Mouse (Mus musculus) C2C12 (cell line): ENCODE results near the gene Zfyve9.

ENCODE experiments used
- CEBPB ChIP-seq: IDR thresholded peaks from one replicate; pipeline ENCODE4 v1.6.1; 2011; ENCODE audit warnings: low read depth, mild to moderate bottlenecking, control low read depth, moderate library complexity
- CTCF ChIP-seq: IDR thresholded peaks from one replicate; pipeline ENCODE4 v1.5.1; 2011; ENCODE audit not compliant: control insufficient read depth, insufficient read depth, insufficient read length
- FOSL1 ChIP-seq: IDR thresholded peaks from one replicate; pipeline ENCODE4 v1.8.0; 2011; ENCODE audit warnings: mild to moderate bottlenecking, low read length; ENCODE audit not compliant: poor library complexity, insufficient read depth, severe bottlenecking
- MAX ChIP-seq: IDR thresholded peaks from one replicate; pipeline ENCODE4 v1.6.1; 2011; ENCODE audit warnings: mild to moderate bottlenecking, control low read depth
- MYOD1 ChIP-seq: IDR thresholded peaks from one replicate; pipeline ENCODE4 v1.6.1; 2011; ENCODE audit warnings: low read depth; ENCODE audit not compliant: control insufficient read depth, insufficient read length
- MYOG ChIP-seq: IDR thresholded peaks from one replicate; pipeline ENCODE4 v1.6.1; 2011; ENCODE audit not compliant: control insufficient read depth, insufficient read length; ENCODE audit errors: extremely low read depth
- USF1 ChIP-seq: IDR thresholded peaks from one replicate; pipeline ENCODE4 v1.6.1; 2011; ENCODE audit warnings: low read depth, mild to moderate bottlenecking, control low read depth, moderate library complexity

DNA sequence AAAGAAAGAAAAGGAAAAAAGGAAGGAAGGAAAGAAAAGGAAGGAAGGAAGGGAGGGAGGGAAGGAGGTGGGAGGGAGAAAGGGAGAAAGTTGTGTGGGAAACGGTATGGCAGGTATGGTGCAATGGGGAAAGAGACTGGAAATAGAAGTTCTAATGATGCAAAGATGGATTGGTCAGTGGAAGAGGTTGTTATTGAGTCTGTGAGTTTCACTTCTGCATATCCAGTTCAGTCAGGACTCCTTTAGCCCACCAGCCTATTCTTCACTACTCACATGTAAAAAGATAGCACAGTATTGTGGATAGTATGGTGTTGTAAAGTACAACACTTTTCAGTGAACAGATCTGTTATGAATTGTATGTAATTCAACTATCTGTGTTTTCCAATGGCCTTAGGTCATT lies 9.9 kb upstream of the Zfyve9 start:
- TF ChIP-seq MYOG (no peak), CTCF (no peak), MAX (no peak), USF1 (no peak), CEBPB (no peak), FOSL1 (no peak), MYOD1 (no peak)
